Mouse (Mus musculus) megakaryocyte-erythroid progenitor cell, adult 5 weeks (primary cell): ENCODE measurements around the gene Chp2. TPM values are rescaled to one million over a fixed set of nuclear protein-coding genes. Genes with fewer than 3 reads are reported as not detected.

Experiments used
- polyA plus RNA-seq: library from polyadenylated mRNA; stranded (reverse); fragments of >175 nt; gene quantifications from 2 replicates; pipeline ENCODE4 v1.2.3, GENCODE M21; 2012

Gene Chp2
- polyA plus RNA-seq = not detected in 2 replicates

DNA sequence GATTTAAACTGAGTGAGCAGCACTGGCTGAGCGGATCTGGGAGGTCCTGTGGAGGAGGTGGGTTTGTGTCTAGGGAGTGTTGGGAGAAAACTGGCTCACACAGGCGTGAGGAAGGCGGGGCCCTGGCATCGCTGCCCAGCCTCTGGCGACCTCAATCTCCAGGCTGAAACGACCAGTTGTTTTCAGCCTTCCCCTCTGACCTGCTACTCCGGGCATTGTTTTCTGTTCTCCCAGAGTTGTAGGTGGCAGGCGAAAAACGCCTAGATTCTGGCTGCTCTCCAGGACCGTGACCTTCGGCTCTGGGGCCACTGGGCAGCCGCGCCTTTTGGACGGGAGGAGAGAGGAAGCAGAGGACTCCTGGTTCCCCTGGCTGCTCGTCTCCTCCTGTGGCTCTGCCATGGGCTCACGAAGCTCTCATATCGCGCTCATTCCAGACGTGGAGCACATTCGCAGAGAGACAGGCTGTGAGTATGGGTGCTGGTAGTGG lies at the start of gene Chp2:
Gene Chp2, plus strand, starts transcription at position 182 of the 487 bp plus-strand sequence.

DNA sequence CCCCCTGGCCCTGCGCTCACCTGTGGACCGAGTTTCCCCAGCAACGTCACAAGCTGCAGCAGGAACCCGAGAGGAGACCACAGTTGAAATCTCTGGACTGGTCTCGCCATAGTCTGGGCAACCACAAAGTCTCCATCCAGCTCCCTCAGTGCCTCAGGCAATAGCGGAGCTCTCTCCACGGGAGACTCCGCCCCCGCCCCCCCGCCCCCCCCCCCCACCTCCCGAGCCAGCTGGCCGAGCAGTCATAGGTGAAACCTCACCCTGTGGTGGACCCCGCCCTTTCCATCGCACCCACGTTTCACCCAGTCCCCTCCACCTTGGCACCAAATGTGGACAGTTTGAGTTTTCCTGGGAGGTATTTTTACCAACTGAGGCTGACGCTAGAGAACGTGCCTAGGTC lies 33.3 kb upstream of the Chp2 start, which contains the start of gene Ern2:
Gene Ern2, minus strand, starts transcription at position 165 of the 400 bp plus-strand sequence.

Other genes with a start within 250 kb of the Chp2 start
- gene Cog7, start 237.8 kb upstream of the Chp2 start, polyA plus RNA-seq = 7.0 and 7.8 TPM in 2 replicates
- gene Gga2, start 198.3 kb upstream of the Chp2 start, polyA plus RNA-seq = 53.6 and 60.6 TPM in 2 replicates
- 17.6 and 25.3 TPM in 2 replicates for gene Ubfd1, start 152.3 kb upstream of the Chp2 start, polyA plus RNA-seq
- 10.0 and 11.0 TPM in 2 replicates for gene Ears2, start 152.2 kb upstream of the Chp2 start, polyA plus RNA-seq
- 656 and 702 TPM in 2 replicates for gene Ndufab1, start 117.6 kb upstream of the Chp2 start, polyA plus RNA-seq
- gene Palb2, start 86.5 kb upstream of the Chp2 start, polyA plus RNA-seq = 2.2 and 2.7 TPM in 2 replicates
- gene Dctn5, start 86.5 kb upstream of the Chp2 start, polyA plus RNA-seq = 4.9 and 6.9 TPM in 2 replicates
- 46.1 and 77.7 TPM in 2 replicates for gene Plk1, start 60.1 kb upstream of the Chp2 start, polyA plus RNA-seq
- gene Ern2, start 33.3 kb upstream of the Chp2 start, polyA plus RNA-seq = 0.10 TPM in 1 of 2 replicates, not detected in the other
- gene Prkcb, start 69.3 kb downstream of the Chp2 start, polyA plus RNA-seq = 3.2 and 3.7 TPM in 2 replicates